Mouse (Mus musculus): ENCODE measurements at regions not wholly inside any gene's neighbourhood (a gene's known extent, or its start where the extent isn't known, plus 50 kb on each side); places are given as distances from the start of the nearest gene placed in this dataset.

DNA sequence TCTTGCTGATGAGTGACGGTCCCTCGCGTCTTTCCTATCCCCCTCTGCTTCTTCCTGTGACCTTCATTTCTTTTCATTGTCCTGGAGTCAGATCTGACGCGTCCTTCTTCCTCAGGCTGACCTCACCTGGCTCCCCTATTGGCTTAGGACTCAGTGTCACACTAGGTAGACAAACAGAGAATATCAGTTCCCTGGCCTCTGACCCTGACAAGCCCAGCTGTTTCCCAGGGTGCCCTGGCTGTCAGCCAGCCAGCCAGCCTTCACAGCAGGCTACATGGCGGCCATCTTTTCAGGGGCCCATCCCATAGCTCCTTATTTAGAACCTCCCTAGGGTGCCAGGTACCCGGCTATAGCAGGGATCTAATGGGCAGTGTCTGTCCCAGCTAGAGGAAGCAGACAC lies 97.3 kb upstream of the Unc5b start:
- TF ChIP-seq GATA1 (IDR thresholded peaks at IDR 0.05; ENCODE audit: low read length) (no peak), TAL1 (IDR thresholded peaks at IDR 0.05; ENCODE audit: low read length) (no peak)

All from erythroblast, embryonic 14.5 days (primary cell).